Mouse (Mus musculus) cerebellum, adult 18-20 months (tissue): ENCODE measurements around the gene Mrnip.

Experiments used
- DNase-seq, 2 experiments: peaks; one replicate each; pipeline ENCODE4 v3.0.0; 2021

The Mrnip gene

DNA sequence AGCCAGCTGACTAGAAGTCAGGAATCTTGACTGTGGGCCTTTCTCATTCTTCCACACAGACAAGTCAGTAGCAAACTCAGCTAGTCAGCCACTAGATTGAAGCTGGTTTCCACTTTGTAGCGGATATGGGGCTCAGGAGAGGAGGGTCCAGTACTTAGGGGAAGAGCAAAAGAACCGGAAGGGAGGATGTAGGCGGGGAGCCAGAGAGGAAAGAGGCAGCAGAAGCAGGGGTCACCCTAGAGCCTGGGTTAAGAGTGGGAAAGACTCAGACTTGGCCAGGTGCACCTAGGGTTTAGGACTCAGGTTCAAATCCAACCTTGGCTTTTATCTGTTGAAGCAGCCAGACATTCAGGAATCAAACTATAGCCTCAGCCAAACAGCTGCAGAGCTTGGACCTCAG lies 53.0 kb downstream of the Mrnip start:
- no peak for DNase-seq

DNA sequence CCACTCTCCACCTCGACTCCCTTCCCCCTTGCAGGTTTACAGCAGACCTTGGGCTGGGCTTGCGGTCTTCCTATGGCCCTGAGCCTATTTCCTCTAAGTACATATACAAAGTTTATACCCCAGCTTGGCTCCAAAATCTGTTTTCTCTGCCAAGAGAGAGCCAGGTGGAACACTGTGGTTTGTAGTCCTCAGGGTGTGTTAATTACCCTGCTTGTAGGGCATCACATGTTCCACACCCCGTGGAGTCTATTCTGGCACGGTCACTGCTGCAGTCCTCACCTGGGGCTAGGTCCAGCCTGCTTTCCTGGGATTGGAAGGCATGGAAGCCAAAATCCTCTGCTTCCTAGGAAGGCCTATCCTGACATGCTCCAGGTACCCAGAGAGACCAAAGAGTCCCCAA lies 53.5 kb downstream of the Mrnip start:
- peak; percentile 79 to 86 for DNase-seq

DNA sequence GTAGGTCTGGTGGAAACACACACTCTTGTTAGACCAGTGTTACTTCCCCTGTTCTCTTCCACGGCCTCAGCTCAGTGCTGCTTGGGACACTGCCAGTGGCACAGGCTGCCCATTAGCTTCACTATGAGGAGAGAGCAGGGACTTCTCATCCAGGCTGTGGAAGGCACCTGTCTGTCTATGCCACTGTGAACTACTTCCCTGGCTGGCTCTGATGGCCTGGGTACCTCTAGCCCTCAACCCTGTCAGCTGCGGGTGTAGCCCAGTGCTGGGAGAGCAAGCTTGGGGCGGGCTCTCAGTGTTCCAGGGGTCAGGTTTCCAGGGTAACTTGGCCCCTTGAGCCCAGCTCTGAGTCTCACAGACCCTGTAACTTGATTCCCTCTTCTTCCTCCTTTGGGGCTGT lies 54.5 kb downstream of the Mrnip start:
- peak; percentile 70 to 76 for DNase-seq

DNA sequence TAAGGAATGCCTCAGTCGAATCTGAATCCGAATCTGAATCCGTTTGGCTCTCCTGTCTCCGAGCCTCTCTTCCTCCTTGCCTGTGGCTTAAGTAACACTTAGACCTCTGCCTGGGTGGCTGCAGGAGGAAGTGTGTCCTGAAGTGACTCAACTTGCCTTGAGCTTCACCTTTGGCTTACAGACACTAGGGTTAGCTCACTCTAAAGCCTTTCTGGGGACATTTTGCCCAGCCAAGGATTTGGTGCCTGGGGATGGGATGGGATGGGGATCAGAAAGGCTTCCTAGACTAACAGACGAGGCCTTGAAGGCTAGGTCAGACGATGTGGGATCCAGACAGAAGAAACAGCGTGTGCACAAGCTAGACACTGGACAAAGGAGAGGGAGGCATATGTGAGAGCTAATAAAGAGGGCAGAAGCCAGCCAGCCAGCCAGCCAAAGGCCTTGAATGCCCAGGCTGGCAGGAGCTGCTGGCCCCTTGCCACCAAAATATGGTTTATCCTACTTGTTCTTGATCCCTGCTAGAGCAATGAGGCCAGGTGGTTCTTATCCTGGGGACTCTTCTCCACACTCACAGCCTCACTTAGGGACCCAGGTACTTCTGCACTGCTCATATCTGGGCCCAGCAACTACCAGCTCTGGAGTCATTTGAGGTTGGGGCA lies 55.1 kb downstream of the Mrnip start:
- peak; percentile 92 to 94 for DNase-seq

DNA sequence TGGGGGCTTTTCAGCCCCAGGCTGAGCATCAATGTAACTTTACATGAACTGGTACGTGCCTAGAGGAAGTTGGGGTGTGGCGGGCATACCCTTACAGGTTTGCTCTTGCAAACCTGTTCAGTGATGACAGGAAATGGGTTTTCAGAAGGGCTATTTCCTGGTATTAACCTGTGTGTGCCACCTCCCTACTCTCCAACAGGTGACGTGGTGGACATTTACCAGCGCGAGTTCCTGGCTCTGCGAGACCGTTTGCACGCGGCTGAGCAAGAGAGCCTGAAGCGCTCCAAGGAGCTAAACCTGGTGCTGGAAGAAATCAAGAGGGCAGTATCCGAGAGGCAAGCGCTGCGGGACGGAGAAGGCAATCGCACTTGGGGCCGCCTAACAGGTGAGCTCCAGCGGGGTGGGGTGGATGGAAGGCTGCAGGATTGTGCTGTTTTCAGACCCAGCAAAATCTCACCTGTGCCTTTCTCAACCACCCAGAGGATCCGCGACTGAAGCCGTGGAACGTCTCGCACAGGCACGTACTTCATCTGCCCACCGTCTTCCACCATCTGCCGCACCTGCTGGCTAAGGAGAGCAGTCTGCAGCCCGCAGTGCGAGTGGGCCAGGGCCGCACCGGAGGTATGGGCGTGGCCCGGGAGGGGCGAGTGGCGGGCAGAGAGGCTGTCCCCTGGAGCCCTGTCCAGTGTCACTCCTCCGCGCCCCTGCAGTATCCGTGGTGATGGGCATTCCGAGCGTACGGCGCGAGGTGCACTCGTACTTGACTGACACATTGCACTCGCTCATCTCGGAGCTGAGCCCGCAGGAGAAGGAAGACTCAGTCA lies 56.4 kb downstream of the Mrnip start:
- DNase-seq: peak in 1 of 2 experiments; percentile 46

DNA sequence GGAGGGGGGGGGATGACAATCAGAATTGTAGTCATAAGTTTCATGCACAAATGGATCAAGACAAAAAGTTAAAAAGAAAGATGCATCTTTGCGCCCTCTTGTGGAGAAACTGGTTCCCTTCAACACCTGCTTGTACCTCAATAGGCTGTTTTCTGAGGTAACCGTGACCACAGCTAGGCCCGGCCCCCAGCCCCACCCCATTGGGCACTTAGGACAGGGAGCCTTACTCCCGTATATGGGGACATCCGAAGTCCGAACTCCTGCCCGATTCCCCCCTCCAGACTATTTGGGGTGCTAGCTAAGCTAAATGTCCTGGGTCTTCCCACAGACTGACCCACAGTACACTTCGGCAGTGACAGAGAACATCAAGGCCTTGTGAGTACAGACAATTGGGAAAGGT lies 57.2 kb downstream of the Mrnip start:
- peak; percentile 70 to 71 for DNase-seq

DNA sequence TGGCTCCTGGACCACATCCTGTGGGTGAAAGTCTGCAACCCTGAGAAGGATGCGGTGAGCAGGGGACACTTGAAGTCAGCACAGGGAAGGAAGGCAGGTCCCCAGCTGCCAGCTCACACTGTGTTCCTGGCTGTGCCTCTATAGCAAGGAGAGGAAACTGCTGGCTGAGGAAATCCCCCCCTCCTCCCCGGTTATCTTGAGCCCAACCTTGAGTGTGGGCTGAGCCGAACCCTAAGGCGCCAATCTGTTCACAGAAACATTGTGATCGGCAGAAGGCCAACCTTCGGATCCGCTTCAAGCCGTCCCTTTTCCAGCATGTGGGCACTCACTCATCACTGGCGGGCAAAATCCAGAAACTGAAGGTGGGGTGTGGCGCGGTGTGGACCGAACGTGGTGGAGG lies 58.8 kb downstream of the Mrnip start:
- no peak for DNase-seq

DNA sequence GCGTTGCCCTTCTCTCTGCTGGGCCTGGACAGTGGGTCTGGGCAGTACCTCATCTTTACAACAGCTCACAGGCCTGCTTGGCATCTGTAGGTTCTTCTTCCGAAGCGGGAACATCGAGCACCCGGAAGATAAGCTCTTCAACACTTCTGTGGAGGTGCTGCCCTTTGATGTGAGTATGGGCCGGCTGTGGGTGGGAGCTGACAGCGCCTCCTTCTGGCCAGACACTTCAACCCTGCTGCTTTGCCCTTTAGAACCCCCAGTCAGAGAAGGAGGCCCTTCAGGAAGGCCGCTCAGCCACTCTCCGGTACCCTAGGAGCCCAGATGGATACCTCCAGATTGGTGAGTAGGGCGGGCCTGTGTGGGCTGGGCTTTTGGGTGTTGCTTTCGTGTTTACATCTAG lies 59.7 kb downstream of the Mrnip start:
- no peak for DNase-seq

DNA sequence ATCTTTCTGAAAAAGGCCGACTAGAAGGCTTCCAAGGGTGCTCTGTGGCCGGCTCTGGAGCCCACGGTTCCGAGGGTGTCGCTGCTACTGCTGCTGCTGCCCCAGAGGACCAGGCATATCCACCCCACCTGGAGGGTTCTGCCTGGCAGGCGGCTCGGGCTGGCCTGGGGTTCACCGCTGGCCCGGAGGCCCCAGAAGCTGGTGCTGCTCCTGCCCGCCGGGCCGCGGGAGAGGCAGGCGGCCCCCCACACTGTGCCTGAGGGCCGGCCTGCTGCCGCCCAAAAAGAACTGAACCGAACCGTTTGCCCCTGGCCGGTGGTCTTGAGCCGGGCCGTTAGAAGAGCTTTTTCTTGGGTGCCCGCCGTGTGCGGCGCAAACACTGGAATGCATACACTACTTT lies 60.4 kb downstream of the Mrnip start:
- DNase-seq: no peak

DNA sequence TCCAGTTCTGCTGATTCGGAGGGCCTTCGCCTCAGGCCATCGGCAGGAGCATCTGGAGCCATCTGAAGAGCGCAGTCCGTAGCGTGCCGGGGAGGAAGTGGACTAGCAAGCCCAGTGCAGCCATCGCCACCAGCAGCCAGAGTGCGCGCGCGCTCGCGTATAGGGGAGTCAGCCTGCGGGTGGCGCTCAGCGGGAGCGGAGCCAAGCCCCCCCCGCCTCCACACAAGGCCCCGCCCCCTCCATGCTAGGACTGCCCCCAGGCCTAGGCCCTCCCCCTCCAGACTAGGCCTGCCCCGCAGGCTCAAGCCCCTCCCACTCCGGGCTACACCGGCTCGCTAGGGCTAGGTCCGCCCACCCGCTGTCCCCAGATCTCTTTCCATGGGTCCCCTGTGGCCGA lies 62.3 kb downstream of the Mrnip start:
- DNase-seq: peak; percentile 76 to 78

DNA sequence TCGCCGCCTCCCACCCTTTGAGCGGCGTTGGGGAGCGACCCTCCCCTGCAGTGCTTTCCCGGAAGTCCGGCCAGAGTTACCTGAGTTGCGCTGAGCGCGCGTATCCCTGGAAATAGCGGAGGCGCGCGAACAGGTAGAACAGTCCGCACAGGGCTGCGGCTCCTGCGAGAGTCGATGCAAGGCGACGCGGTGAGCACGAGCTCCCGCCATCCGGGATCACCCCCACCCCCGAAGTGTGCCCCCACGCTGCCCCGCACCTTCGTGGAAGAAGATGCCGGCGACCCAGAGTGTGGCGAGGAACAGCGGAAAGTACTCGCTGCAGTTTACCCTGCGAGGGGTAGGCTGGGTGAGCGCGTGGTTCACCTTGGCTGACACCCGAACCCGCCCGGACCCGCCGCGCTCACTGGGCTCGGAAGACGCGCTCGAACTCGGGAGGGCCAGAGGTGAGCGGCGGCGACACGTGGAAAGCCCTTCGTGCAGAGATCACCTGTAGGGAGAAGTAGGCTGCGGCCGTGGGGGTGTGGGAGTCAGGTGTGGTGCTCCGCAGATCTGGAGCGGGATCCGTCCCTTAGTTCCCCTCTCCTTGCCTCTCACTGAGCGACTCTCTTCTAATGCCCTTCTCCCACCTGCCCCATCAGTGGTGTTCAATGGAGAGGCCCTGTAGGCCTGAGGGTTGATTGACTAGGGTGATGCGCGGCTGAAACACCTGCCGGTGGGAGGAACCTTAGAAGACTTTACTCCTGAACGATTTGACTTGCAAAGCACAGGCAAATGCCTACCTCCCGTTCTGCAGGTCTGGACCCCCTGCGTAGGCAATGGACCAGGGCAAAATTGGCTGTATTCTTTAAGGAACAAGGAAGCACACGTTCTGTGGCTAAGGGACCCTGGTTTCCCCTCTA lies 62.9 kb downstream of the Mrnip start:
- no peak for DNase-seq

DNA sequence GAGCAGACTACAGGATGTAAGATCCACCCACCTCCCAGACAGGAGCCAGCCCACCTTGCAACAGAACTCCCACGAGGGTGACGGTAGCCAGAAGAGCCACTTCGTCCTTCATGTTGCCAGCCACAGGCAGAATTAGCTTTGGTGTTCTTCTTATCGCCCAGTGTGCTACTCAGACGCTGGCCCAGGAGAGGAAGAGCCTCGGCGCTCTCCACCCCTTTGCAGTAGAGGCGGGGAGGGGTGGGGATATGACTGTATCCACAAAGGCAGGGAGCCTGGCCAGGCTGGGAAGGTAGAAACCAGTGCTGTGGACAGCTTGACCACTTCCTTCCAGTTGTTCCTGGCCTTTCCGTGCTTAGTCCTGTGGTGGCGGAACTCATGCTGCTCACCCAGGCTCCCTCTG lies 64.1 kb downstream of the Mrnip start, which contains the start of gene Ltc4s:
Ltc4s (minus strand) TSS at position 293 of the 400 bp plus-strand sequence.
- DNase-seq: no peak

DNA sequence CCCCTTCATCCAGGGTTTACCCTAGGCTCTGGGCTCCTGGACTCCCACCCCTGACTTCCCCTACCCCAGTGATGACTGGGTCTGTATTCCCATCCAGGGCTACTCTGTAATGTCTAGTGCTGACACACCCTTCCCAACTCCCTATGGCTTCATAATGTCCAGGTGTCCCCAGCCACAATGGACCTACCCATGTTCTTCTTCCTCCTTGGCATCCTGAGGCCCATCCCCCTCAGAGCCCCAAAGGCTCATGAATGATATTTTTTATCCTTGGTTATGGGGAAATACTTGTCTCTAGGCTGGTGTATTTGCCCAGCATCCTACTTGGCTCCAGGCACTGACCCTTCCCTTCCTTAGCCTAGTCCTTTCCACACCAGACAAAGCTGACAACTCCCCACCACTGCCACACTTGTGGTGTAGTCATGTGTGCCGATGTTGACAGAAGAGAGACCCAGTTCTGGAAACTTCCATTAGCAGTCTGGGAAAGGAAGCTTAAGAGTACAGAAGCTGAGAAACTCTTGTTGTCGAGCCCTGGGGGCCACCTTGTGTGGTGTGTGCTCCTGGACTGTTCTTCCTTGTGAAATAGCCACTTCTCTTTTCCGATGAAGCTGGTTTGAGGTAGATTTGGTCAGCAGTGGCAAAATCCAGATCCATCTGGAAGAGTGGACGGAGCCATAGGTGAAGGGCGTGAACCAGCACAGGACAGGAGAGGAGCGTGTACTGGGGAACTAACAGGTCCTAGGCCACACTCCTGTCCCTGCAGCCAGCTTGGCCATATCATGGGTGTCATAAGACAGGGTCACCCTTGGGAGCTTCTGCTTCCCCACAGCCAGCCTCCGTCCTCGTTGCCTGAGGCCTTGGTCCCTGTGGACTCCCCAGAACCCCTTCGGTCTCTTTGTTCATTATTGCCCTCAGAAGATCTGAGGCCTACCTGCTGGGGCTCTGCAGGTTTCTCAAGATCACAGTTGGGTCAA lies 64.9 kb downstream of the Mrnip start:
- no peak for DNase-seq

DNA sequence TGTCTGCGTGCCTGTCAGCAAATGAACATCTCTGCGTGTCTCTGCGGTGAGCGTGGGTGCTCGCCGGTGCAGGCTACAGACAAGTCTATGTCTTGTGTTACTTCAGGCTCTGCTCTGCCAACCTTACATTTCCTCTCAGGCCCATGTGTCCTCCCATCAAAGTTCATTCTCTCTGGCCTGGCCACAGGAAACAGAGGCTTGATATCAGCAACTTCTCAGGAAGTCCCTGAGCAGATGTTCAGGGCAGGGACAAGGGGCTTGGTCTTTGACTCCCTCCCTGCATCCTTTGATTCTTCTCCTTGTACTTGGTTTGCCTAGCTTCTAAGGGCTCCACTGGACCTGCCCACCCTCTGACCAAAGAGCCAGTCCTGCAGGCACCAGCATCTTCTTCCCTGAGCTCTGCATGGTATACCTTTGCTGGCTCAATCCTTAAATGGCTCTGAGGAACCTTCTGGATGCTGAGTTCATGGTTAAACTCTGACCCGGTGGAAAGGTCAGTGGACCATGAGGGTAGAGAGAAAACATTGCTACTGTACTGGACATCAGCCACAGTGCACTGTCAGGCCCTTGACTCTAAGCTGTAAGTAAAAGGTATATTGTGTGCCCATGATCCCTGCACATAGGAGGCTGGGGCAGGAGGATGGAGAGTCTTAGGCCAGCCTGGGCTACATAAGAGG lies 66.1 kb downstream of the Mrnip start:
- no peak for DNase-seq

DNA sequence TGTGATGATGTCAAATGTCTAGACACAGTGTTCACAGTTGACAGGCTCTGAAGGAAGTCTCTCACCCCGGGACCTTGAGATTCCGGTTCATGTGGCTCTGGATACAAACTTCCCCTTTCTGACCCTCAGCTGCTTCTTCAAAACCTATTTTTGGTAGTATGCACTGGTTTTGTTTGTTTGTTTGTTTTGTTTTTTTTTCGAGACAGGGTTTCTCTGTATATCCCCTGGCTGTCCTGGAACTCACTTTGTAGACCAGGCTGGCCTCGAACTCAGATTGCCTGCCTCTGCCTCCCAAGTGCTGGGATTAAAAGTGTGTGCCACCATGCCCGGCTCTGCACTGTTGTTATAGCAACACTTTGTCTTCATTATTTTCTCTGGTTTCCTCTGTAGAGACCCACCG lies 69.7 kb downstream of the Mrnip start:
- DNase-seq: no peak

DNA sequence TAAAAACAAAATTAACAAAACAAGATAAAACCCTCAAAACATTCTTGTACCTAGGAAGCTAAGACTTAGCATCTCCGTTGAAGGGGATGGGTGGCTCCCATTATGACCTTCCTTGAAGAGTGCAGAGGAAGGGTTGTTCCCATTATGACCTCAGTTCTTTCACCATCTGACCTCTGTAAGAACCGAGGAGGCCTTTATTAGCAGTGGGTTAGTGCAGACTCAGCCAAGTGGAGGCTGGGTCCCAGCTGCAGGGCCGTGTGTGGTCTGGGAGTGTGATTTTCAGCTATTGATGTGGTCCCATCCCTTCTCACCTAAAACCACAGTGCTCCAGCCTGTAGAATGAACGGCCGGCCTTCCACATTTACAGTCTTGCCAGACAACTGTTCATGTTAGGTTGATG lies 71.0 kb downstream of the Mrnip start:
- DNase-seq: no peak

DNA sequence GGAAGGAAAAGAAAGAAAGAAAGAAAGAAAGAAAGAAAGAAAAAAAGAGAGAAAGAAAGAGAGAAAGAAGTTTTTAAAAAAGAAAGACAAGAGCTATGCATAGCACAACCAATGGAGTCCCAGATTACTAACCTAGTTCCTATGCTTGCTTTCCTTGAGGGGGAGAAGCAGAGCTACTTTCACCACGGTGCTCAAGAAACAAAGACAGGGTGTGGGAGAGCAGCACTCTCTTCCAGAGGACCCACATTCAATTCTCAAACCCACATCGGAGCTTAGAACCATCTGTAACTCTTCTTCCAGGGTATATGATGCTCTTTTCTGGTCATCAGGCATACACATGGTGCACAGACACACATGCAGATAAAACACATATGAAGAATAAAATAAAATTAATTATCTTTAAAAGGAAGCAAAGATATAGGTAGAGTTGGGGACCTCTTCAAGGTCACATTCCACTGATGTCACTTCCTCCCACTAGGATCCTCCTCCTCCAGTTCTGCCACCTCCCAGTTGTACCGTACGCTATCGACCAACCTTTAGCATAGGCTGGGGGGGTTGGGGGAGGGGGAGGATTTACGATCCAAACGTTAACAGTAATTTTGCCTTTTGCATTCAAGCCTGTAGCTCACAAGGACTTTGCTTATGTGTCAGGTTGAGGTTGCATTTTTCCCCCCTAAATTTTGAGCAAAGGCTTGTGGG lies 74.4 kb downstream of the Mrnip start:
- DNase-seq: no peak
